Mouse (Mus musculus) forebrain, embryonic 11.5 days (tissue): Measurements from ENCODE around the gene Cd151. TPM values are rescaled to one million over a fixed set of nuclear protein-coding genes. Genes with fewer than 3 reads are reported as not detected.
A peak's percentile ranks its signal among the peaks of the same experiment; 100 is the strongest.

Source experiments
- ATAC-seq: fragments of 200-750 bp; cut with Nextera tagmentation; replicated peaks from 2 replicates; pipeline ENCODE4 v1.8.0; 2017; ENCODE audit warnings: moderate TSS enrichment; ENCODE audit not compliant: low FRiP score
- DNase-seq: peaks from one replicate; pipeline ENCODE4 v3.0.0-alpha.2; 2017; ENCODE audit warnings: low spot score
- H3K27ac ChIP-seq: fragments of 300-500 bp; sonication (generic); 2 replicates; pipeline ENCODE4 v1.5.1; 2014; ENCODE audit warnings: low read depth, low read length
- H3K27me3 ChIP-seq: fragments of 300-500 bp; sonication (generic); 2 replicates; pipeline ENCODE4 v1.6.1; 2014; ENCODE audit warnings: mild to moderate bottlenecking, low read length, mixed read lengths; ENCODE audit not compliant: control insufficient read depth, insufficient read depth
- H3K36me3 ChIP-seq: fragments of 300-500 bp; sonication (generic); 2 replicates; pipeline ENCODE4 v1.6.1; 2014; ENCODE audit warnings: mild to moderate bottlenecking, low read length, moderate library complexity, mixed read lengths; ENCODE audit not compliant: control insufficient read depth, insufficient read depth
- H3K4me1 ChIP-seq: fragments of 300-500 bp; sonication (generic); replicated peaks from 2 replicates; pipeline ENCODE4 v1.6.1; 2014; ENCODE audit warnings: low read length, mixed read lengths; ENCODE audit not compliant: control insufficient read depth, insufficient read depth
- H3K4me2 ChIP-seq: fragments of 300-500 bp; sonication (generic); 2 replicates; pipeline ENCODE4 v1.6.1; 2014; ENCODE audit warnings: low read depth, mild to moderate bottlenecking, low read length, moderate library complexity, mixed read lengths; ENCODE audit not compliant: severe bottlenecking
- H3K4me3 ChIP-seq: fragments of 300-500 bp; sonication (generic); 2 replicates; pipeline ENCODE4 v1.5.1; 2014; ENCODE audit warnings: low read depth, low read length
- H3K9ac ChIP-seq: fragments of 300-500 bp; sonication (generic); 2 replicates; pipeline ENCODE4 v1.6.1; 2014; ENCODE audit warnings: low read length
- H3K9me3 ChIP-seq: fragments of 300-500 bp; sonication (generic); 2 replicates; pipeline ENCODE4 v1.6.1; 2016; ENCODE audit warnings: low read length, mixed read lengths; ENCODE audit not compliant: control insufficient read depth
- WGBS: fragments of 180-500 bp; shearing (Covaris S2); extraction: QIAGEN DNeasy Blood & Tissue Kit; methylation state at CpG from one replicate; pipeline ENCODE4 v1.1.7; 2014; 5-methylcytosine and 5-hydroxymethylcytosine counted together
- polyA plus RNA-seq: library from polyadenylated mRNA; unstranded; fragments of >200 nt; fragmentation: Nextera tagmentation; extraction: Ambion mirVana; gene quantifications from 2 replicates; pipeline ENCODE4 v1.2.1, GENCODE M21; 2014

Cd151 gene
- polyA plus RNA-seq, 1 experiment from 2014 or later = 40.3 TPM

DNA sequence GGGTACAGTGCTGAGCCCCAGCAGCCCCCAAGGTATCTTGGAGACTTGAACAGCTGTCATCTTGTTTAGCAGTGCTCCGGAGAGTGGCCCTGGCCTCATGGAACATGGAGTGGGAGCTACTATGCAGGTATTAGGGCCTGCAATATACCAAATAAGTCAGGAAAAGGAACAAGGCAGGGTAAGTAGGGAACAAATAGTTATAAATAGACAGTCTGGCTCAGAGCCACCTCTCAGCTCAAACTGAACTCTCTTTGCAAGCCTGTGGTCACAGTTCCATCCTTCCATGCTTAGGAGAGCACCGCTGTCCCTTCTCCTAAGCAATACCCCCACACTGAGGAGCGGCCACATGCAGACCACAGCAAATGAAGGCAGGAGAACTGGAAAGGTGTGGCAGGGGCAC lies 30.4 kb downstream of the Cd151 start:
- Histone ChIP-seq H3K36me3 (no peaks in the 10 kb centered on the region), H3K4me3 (no peak overlapping the region), H3K4me2 (no peak overlapping the region), H3K27ac (no peak overlapping the region), H3K9ac (no peak overlapping the region), H3K4me1 (no peaks in the 10 kb centered on the region), H3K9me3 (no peaks in the 10 kb centered on the region), H3K27me3 (no peaks in the 10 kb centered on the region)
- 92% methylated on average over 3 of the region's 3 CpGs for WGBS
- ATAC-seq (no peak), DNase-seq (no peak)

- H3K4me2 ChIP-seq = no peak overlapping the region
- no peaks in the 10 kb centered on the region for H3K4me1 ChIP-seq
- H3K4me3 ChIP-seq = no peak overlapping the region
- no peak overlapping the region for H3K27ac ChIP-seq
- H3K27me3 ChIP-seq = no peaks in the 10 kb centered on the region
- H3K9me3 ChIP-seq = no peaks in the 10 kb centered on the region
- H3K36me3 ChIP-seq = no peaks in the 10 kb centered on the region
- WGBS = 85% methylated on average over 7 of the region's 7 CpGs
- no peak overlapping the region for H3K9ac ChIP-seq
- DNase-seq = no peak
- no peak for ATAC-seq
These were observed 34.8 kb downstream of the Cd151 start for GRCm38 (mm10) chr7:141501820-141502555.

- Histone ChIP-seq H3K27me3 (no peaks in the 10 kb centered on the region), H3K4me3 (no peak overlapping the region), H3K36me3 (no peaks in the 10 kb centered on the region), H3K9me3 (no peaks in the 10 kb centered on the region; the same call in 1 of the 2 replicates), H3K4me1 (no peaks in the 10 kb centered on the region), H3K9ac (no peak overlapping the region), H3K27ac (no peak overlapping the region), H3K4me2 (no peak overlapping the region)
- WGBS = 93% methylated on average over 5 of the region's 5 CpGs
- DNase-seq (no peak), ATAC-seq (no peak)
These were observed 35.3 kb downstream of the Cd151 start for GRCm38 (mm10) chr7:141502556-141502905.

DNA sequence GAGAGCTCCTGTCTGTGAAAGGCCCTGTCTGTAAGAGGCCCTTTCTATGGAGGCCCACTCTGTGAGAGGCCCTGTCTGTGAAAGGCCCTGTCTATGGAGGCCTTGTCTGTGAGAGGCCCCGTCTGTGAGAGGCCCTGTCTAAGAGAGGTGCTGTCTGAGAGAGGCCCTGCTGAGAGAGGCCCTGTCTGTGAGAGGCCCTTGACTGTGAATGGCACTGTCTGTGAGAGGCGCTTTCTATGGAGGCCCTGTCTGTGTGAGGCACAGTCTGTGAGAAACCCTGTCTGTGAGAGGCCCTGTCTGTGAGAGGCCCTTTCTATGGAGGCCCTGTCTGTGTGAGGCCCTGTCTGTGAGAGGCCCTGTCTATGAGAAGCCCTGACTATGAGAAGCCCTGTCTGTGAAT lies 39.1 kb downstream of the Cd151 start:
- H3K4me3 ChIP-seq = no peak overlapping the region
- H3K9me3 ChIP-seq = no peaks in the 10 kb centered on the region; the same call in 1 of the 2 replicates
- no peak overlapping the region for H3K4me2 ChIP-seq
- H3K9ac ChIP-seq = no peak overlapping the region
- H3K36me3 ChIP-seq = no peaks in the 10 kb centered on the region
- no peaks in the 10 kb centered on the region for H3K4me1 ChIP-seq
- DNase-seq = no peak
- H3K27me3 ChIP-seq = no peaks in the 10 kb centered on the region
- no peak for ATAC-seq
- H3K27ac ChIP-seq = no peak overlapping the region
- 72% methylated on average over 2 of the region's 2 CpGs for WGBS

- no peaks in the 10 kb centered on the region for H3K4me1 ChIP-seq
- H3K27me3 ChIP-seq = no peaks in the 10 kb centered on the region
- no peak overlapping the region for H3K4me2 ChIP-seq
- no peak overlapping the region for H3K9ac ChIP-seq
- DNase-seq (no peak), ATAC-seq (peak; percentile 72; the same call in 1 of the 2 replicates)
- no peaks in the 10 kb centered on the region; the same call in 1 of the 2 replicates for H3K9me3 ChIP-seq
- no peaks in the 10 kb centered on the region for H3K36me3 ChIP-seq
- H3K4me3 ChIP-seq = no peak overlapping the region
- H3K27ac ChIP-seq = peak overlapping the region; percentile 63
These were observed 41.0 kb downstream of the Cd151 start for GRCm38 (mm10) chr7:141508160-141508559.

- no peak overlapping the region for H3K27ac ChIP-seq
- H3K4me3 ChIP-seq = no peak overlapping the region
- DNase-seq = no peak
- H3K36me3 ChIP-seq = no peaks in the 10 kb centered on the region
- 93% methylated on average over 5 of the region's 5 CpGs for WGBS
- no peaks in the 10 kb centered on the region; the same call in 1 of the 2 replicates for H3K9me3 ChIP-seq
- no peaks in the 10 kb centered on the region for H3K4me1 ChIP-seq
- no peak overlapping the region for H3K9ac ChIP-seq
- H3K27me3 ChIP-seq = no peaks in the 10 kb centered on the region
- no peak overlapping the region for H3K4me2 ChIP-seq
- ATAC-seq = no peak
These were observed 43.0 kb downstream of the Cd151 start for GRCm38 (mm10) chr7:141510196-141510595.

DNA sequence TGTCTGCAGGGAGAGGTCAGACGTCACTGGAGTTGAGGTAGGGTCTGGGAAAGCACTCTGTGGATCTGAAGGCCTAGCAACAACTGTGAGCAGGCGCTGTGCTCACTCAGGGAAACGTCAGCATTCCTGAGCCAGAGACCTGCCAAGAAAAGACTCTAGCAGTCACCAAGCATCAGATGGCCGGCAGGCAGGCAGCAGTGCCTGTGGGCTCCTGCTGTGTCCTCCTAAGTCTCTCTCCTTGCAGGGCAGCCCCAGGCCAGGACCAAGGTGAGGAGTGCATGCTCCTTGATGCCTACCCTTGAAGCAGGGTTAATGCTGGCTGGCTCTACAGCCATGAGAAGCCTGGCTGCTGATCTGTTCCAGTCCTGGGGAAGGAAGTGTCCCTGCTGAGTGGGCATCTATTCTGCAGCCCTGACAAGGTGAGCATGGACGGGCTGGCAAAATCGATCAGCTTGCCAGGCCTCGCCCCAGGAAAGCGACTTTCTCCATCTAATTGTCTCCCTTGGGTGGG lies 43.5 kb downstream of the Cd151 start:
- ATAC-seq (no peak), DNase-seq (no peak)
- H3K9me3 ChIP-seq = no peaks in the 10 kb centered on the region; the same call in 1 of the 2 replicates
- WGBS = 72% methylated on average over 8 of the region's 8 CpGs
- H3K4me3 ChIP-seq = no peak overlapping the region
- no peak overlapping the region for H3K27ac ChIP-seq
- H3K9ac ChIP-seq = no peak overlapping the region
- H3K4me1 ChIP-seq = no peaks in the 10 kb centered on the region
- no peaks in the 10 kb centered on the region for H3K36me3 ChIP-seq
- no peaks in the 10 kb centered on the region for H3K27me3 ChIP-seq
- H3K4me2 ChIP-seq = no peak overlapping the region

- no peak overlapping the region for H3K9ac ChIP-seq
- no peak overlapping the region for H3K4me2 ChIP-seq
- no peak for DNase-seq
- 93% methylated on average over 4 of the region's 4 CpGs for WGBS
- H3K4me3 ChIP-seq = no peak overlapping the region
- H3K27me3 ChIP-seq = no peaks in the 10 kb centered on the region
- no peak overlapping the region for H3K27ac ChIP-seq
- ATAC-seq = no peak
- no peaks in the 10 kb centered on the region for H3K9me3 ChIP-seq
- no peaks in the 10 kb centered on the region for H3K36me3 ChIP-seq
- no peaks in the 10 kb centered on the region for H3K4me1 ChIP-seq
These were observed 50.4 kb downstream of the Cd151 start for GRCm38 (mm10) chr7:141517638-141518037.

DNA sequence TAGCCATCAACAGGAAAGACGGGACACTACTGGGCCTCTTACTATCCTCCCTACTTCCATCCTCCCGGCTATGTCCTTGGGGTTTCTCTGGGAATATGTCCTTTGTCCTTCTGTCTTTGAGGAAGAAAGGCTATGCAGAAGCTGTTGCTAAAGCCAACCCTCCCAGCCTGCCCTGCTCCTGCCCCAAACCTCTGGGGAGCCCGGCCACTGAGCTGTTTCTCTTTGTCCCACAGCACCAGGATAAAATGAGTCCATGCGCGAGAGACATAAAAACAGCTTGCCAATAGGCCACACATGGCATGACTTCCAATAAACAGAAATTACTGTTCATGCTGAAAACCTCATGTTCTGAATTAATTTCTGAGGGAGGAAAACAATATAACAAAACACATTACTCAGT lies 51.1 kb downstream of the Cd151 start:
- 86% methylated on average over 5 of the region's 5 CpGs for WGBS
- Histone ChIP-seq H3K27me3 (no peaks in the 10 kb centered on the region), H3K4me2 (no peak overlapping the region), H3K36me3 (no peaks in the 10 kb centered on the region), H3K4me1 (no peaks in the 10 kb centered on the region), H3K9me3 (no peaks in the 10 kb centered on the region), H3K27ac (no peak overlapping the region), H3K4me3 (no peak overlapping the region), H3K9ac (no peak overlapping the region)
- ATAC-seq (no peak), DNase-seq (no peak)
